Mouse (Mus musculus): ENCODE data around the gene Elp5. TPM values are rescaled to one million over a fixed set of nuclear protein-coding genes. Genes with fewer than 3 reads are reported as not detected.
"Not testable (repeated sequence)": the region's sequence is repeated elsewhere in the genome, so short reads cannot be mapped to it uniquely, and the experiment has no call there.

The Elp5 gene
- total RNA-seq (2021): 71.1 and 76.1 TPM in 2 replicates
- long read RNA-seq, transcript Elp5-203 (7 exons, 1,259 nt): major isoform, 11 of 54 reads
- long read RNA-seq, partial matches to known transcripts: 33 of 54 reads
- long read RNA-seq, other reads (novel, unspliced or antisense): 9 of 54 reads

GRCm38 (mm10) chr11:69982225-69982624 lies at the start of gene Elp5:
Elp5 (minus strand) TSS chr11:69982517.
- DNase-seq: no peak

GRCm38 (mm10) chr11:70031321-70031670 lies 49.0 kb upstream of the Elp5 start:
- no peak for DNase-seq

GRCm38 (mm10) chr11:70030651-70031320 lies 48.5 kb upstream of the Elp5 start:
- DNase-seq: no peak

- no peak for DNase-seq
These were observed 47.7 kb upstream of the Elp5 start for GRCm38 (mm10) chr11:70029829-70030550.

GRCm38 (mm10) chr11:70029130-70029801 lies 46.9 kb upstream of the Elp5 start:
- peak; percentile 56 for DNase-seq

GRCm38 (mm10) chr11:70028401-70029129 lies 46.2 kb upstream of the Elp5 start:
- DNase-seq: no peak

- no peak for DNase-seq
These were observed 45.1 kb upstream of the Elp5 start for GRCm38 (mm10) chr11:70027397-70027796.

- peak; percentile 28 for DNase-seq
These were observed 44.4 kb upstream of the Elp5 start for GRCm38 (mm10) chr11:70026689-70027088.

GRCm38 (mm10) chr11:70024151-70024514 lies 41.8 kb upstream of the Elp5 start:
- no peak for DNase-seq

- peak; percentile 45 for DNase-seq
These were observed 41.3 kb upstream of the Elp5 start for GRCm38 (mm10) chr11:70023481-70024150.

GRCm38 (mm10) chr11:70021264-70022132 lies 39.2 kb upstream of the Elp5 start:
- peak; percentile 95 for DNase-seq

- peak; percentile 53 for DNase-seq
These were observed 38.5 kb upstream of the Elp5 start for GRCm38 (mm10) chr11:70020731-70021263.

GRCm38 (mm10) chr11:70020022-70020631 lies 37.8 kb upstream of the Elp5 start:
- DNase-seq: no peak

- DNase-seq: no peak
These were observed 37.2 kb upstream of the Elp5 start for GRCm38 (mm10) chr11:70019495-70020021.

- peak; percentile 47 for DNase-seq
These were observed 36.0 kb upstream of the Elp5 start for GRCm38 (mm10) chr11:70018131-70018990.

- no peak for DNase-seq
These were observed 35.0 kb upstream of the Elp5 start for GRCm38 (mm10) chr11:70017199-70017767.

- no peak for DNase-seq
These were observed 34.4 kb upstream of the Elp5 start, which contains the start of gene Dlg4 for GRCm38 (mm10) chr11:70016669-70017068. Dlg4 (plus strand) TSS chr11:70016942.

- not testable (repeated sequence) for DNase-seq
These were observed 33.9 kb upstream of the Elp5 start for GRCm38 (mm10) chr11:70016177-70016576.
